Mouse (Mus musculus) midbrain, embryonic 14.5 days (tissue): ENCODE measurements around the gene Foxk1. TPM values are rescaled to one million over a fixed set of nuclear protein-coding genes. Genes with fewer than 3 reads are reported as not detected.
A peak's percentile ranks its signal among the peaks of the same experiment; 100 is the strongest.

ENCODE experiments used
- ATAC-seq: fragments of 200-750 bp; cut with Nextera tagmentation; 2 replicates; pipeline ENCODE4 v1.8.0; 2017; ENCODE audit warnings: moderate number of reproducible peaks, moderate library complexity; ENCODE audit not compliant: low FRiP score, low TSS enrichment
- DNase-seq: peaks from one replicate; pipeline ENCODE4 v3.0.0-alpha.2; 2015
- H3K27ac ChIP-seq: fragments of 300-500 bp; sonication (generic); replicated peaks from 2 replicates; pipeline ENCODE4 v1.5.1; 2014; ENCODE audit warnings: mild to moderate bottlenecking, low read depth, low read length, moderate library complexity
- H3K27me3 ChIP-seq: fragments of 300-500 bp; sonication (generic); 2 replicates; pipeline ENCODE4 v1.6.1; 2014; ENCODE audit warnings: low read length, control low read depth, mixed read lengths; ENCODE audit not compliant: control insufficient read depth, insufficient read depth
- H3K36me3 ChIP-seq: fragments of 300-500 bp; sonication (generic); 2 replicates; pipeline ENCODE4 v1.6.1; 2014; ENCODE audit warnings: low read length, control low read depth; ENCODE audit not compliant: control insufficient read depth, insufficient read depth
- H3K4me1 ChIP-seq: fragments of 300-500 bp; sonication (generic); 2 replicates; pipeline ENCODE4 v1.6.1; 2014; ENCODE audit warnings: mild to moderate bottlenecking, antibody characterized with exemption, low read length, control low read depth; ENCODE audit not compliant: control insufficient read depth, insufficient read depth
- H3K4me2 ChIP-seq: fragments of 300-500 bp; sonication (generic); 2 replicates; pipeline ENCODE4 v1.6.1; 2014; ENCODE audit warnings: mild to moderate bottlenecking, low read length, moderate library complexity
- H3K4me3 ChIP-seq: fragments of 300-500 bp; sonication (generic); replicated peaks from 2 replicates; pipeline ENCODE4 v1.5.1; 2014; ENCODE audit warnings: low read depth, low read length
- H3K9ac ChIP-seq: fragments of 300-500 bp; sonication (generic); replicated peaks from 2 replicates; pipeline ENCODE4 v1.6.1; 2014; ENCODE audit warnings: mild to moderate bottlenecking, low read length, moderate library complexity
- H3K9me3 ChIP-seq: fragments of 300-500 bp; sonication (generic); 2 replicates; pipeline ENCODE4 v1.6.1; 2016; ENCODE audit warnings: low read length, control low read depth, mixed read lengths; ENCODE audit not compliant: control insufficient read depth
- WGBS: fragments of 180-500 bp; shearing (Covaris S2); extraction: QIAGEN DNeasy Blood & Tissue Kit; methylation state at CpG from one replicate; pipeline ENCODE4 v1.1.7; 2014; 5-methylcytosine and 5-hydroxymethylcytosine counted together
- polyA plus RNA-seq: library from polyadenylated mRNA; unstranded; fragments of >200 nt; fragmentation: Nextera tagmentation; extraction: Ambion mirVana; gene quantifications from 2 replicates; pipeline ENCODE4 v1.2.1, GENCODE M21; 2014

Foxk1 gene
- polyA plus RNA-seq, 1 experiment from 2014 or later: 4.6 TPM

DNA sequence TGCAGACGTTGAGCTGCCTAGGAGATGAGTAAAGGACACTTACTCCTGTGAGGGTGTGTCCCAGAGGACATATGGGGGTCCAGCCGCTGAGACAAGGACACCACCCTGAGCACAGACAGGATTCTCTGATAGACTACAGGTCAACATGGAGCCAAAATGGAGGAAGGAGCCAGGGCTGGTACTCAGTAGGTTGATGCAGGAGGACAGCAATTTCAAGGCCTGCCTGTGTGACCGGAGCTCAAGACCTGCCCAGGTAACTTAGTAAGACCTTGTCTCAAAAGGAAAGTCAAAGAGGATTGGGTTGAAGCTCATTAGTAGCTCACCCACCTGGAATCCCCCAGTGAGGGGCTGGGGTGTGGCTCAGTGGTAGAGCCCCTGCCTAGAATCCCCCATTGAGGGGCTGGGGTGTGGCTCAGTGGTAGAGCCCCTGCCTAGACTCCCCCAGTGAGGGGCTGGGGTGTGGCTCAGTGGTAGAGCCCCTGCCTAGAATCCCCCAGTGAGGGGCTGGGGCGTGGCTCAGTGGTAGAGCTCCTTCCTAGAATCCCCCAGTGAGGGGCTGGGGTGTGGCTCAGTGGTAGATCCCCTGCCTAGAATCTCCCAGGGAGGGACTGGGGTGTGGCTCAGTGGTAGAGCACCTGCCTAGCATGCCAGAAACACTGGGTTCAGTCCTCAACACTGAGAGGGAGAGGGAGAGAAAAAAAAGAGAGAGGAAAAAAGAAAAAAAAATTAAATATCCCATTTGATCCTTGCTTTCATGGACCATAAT is 30.7 kb upstream of the Foxk1 start:
- Histone ChIP-seq H3K27me3 (no peaks in the 10 kb centered on the region), H3K9me3 (no peaks in the 10 kb centered on the region), H3K4me1 (peaks cover 25% of the 10 kb centered on the region), H3K9ac (no peak overlapping the region), H3K27ac (peak overlapping the region; percentile 87), H3K4me2 (no peak overlapping the region), H3K36me3 (no peaks in the 10 kb centered on the region), H3K4me3 (no peak overlapping the region)
- 86% methylated on average over 4 of the region's 4 CpGs for WGBS
- no peak for ATAC-seq
- DNase-seq: no peak

DNA sequence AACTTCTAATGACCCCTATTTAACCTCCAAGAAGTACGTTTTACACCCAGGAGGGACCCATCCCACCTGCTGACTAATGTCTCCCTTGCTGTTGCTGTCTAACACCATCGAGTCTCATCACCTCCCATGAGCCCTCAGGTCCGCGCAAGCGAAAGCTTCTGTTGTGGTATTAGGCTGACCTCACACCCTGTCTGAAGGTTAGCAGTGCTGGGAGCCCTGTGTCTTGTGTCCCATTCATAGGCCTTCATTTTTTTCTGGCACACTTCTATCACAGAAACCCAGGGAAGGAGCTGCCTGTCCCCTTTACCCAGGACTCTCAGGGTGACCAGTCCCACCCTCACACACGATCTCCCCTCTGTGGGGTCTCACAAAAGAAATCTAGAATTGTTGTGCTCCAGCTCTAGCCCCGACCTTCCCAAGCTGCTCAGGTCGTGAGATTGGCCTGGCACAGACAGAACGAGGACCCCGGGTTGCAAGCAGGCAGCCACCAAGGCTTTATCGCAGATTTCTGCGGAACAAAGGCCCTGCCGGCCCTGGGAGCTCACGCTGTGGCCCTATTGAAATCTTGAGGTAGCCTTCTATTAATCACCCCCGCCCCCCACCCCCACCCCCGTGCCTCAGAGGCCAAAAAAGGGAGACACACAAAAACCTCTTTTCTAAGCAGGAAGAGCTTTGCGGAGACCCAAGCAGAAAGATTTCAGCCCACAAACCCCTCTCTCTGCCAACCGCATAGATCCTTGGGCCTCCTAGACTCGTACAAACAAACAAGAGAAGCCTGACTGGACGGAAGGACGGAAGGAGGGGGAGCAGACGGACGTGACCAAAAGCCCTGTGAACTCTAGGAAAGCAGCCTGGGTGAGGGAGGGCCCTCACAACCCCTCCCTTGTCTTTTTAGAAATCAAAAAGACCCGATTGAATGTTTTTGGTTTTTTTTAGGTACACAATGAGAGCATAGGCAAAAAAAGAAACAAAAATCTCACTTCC is 29.8 kb upstream of the Foxk1 start:
- Histone ChIP-seq H3K9ac (peak overlapping the region; percentile 24; the same call in 1 of the 2 replicates), H3K9me3 (no peaks in the 10 kb centered on the region), H3K36me3 (no peaks in the 10 kb centered on the region), H3K4me1 (peaks cover 22% of the 10 kb centered on the region), H3K4me3 (no peak overlapping the region), H3K27me3 (no peaks in the 10 kb centered on the region), H3K27ac (peak overlapping the region; percentile 87), H3K4me2 (no peak overlapping the region)
- ATAC-seq: peak; percentile 15; the same call in 1 of the 2 replicates
- DNase-seq: peak; percentile 76
- 2% methylated on average over 24 of the region's 24 CpGs for whole genome bisulfite sequencing

DNA sequence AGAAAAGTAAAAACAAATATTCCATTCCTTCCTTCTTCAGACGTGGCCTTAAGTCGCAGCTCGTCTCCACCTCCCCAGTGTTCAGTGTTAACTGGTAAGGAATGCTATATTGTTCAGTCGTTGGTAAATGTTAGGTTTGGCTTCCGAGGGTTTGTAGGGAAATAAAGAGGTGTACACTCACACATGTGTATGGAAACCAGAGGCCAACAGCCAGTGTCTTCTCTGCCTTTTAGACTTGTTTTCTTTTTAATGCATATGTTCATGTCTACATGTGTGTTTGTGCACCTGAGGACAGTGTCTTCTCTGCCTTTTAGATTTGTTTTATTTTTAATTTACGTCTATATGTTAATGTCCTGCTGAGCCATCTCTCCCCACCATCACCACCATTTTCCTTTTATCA is 29.1 kb upstream of the Foxk1 start:
- no peak overlapping the region for H3K4me3 ChIP-seq
- no peaks in the 10 kb centered on the region for H3K9me3 ChIP-seq
- no peaks in the 10 kb centered on the region for H3K36me3 ChIP-seq
- no peaks in the 10 kb centered on the region for H3K27me3 ChIP-seq
- H3K27ac ChIP-seq: peak overlapping the region; percentile 87
- WGBS: 6% methylated on average over 6 of the region's 6 CpGs
- ATAC-seq (no peak), DNase-seq (no peak)
- no peak overlapping the region; the same call in 1 of the 2 replicates for H3K9ac ChIP-seq
- H3K4me2 ChIP-seq: no peak overlapping the region
- H3K4me1 ChIP-seq: peaks cover 18% of the 10 kb centered on the region

DNA sequence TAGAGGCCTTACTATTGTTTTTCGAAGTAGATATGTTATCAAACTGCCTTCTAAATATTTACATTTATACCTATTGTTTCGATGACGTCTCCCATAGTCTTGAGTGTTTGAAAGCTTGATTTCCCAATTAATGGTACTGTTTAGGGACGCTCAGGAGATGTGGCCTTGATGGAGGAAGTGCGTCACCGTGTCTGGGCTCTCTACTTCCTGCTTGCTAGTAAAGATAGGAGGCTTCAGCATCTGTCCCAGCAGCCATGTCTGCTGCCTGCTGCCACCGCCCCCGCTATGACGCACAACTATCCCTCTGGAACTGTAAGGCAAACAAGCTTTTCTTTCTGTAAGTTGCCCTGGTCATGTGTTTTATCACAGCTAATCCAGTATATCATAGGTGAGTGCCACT is 27.0 kb upstream of the Foxk1 start:
- Histone ChIP-seq H3K36me3 (no peaks in the 10 kb centered on the region), H3K27me3 (no peaks in the 10 kb centered on the region), H3K4me2 (no peak overlapping the region), H3K9me3 (no peaks in the 10 kb centered on the region), H3K4me1 (peaks cover 13% of the 10 kb centered on the region; the same call in 1 of the 2 replicates), H3K9ac (no peak overlapping the region), H3K27ac (no peak overlapping the region), H3K4me3 (no peak overlapping the region)
- DNase-seq (no peak), ATAC-seq (no peak)
- 96% methylated on average over 9 of the region's 9 CpGs for WGBS

DNA sequence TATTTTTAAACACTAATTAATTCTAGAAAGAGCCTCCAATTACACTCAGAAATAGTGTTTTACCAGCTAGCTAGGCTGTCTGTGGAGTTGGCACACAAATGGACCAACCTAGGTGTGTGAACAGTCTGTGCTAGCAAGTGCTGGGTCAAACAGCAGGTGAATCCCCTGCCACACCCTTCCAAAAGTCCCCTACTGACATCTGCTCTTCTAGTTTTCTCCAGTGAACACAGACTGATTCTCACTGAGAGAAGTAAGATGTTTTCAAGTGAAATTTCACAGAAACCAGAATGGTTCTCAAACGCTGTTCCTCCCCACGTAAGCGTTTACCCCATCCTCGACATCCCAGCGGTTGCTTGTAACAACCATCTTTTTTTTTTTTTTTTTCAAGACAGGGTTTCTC is 25.7 kb upstream of the Foxk1 start:
- no peak for ATAC-seq
- Histone ChIP-seq H3K9me3 (no peaks in the 10 kb centered on the region), H3K36me3 (no peaks in the 10 kb centered on the region), H3K27me3 (no peaks in the 10 kb centered on the region), H3K4me1 (peaks cover 13% of the 10 kb centered on the region; the same call in 1 of the 2 replicates), H3K9ac (no peak overlapping the region), H3K4me3 (no peak overlapping the region), H3K4me2 (no peak overlapping the region), H3K27ac (no peak overlapping the region)
- no peak for DNase-seq
- WGBS: 98% methylated on average over 5 of the region's 5 CpGs

DNA sequence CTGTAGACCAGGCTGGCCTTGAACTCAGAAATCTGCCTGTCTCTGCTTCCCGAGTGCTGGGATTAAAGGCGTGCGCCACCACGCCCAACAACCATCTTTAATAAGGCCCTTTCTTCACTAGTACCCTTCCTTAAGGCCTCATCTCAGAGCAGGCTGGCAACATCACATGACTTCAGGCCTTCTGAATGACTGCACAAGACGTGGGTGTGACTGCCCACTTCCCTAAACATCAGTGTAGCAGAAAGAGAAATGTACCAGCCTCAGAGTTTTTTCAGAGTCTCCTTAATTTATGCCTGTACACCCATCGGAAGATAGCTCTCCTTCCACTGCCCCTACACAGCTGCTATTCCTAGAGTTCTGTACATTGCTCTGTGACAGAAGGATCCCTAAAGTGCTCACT is 25.2 kb upstream of the Foxk1 start:
- 92% methylated on average over 6 of the region's 6 CpGs for WGBS
- no peak overlapping the region for H3K27ac ChIP-seq
- H3K9ac ChIP-seq: no peak overlapping the region
- DNase-seq: no peak
- H3K4me2 ChIP-seq: no peak overlapping the region
- H3K4me1 ChIP-seq: peaks cover 13% of the 10 kb centered on the region; the same call in 1 of the 2 replicates
- no peaks in the 10 kb centered on the region for H3K9me3 ChIP-seq
- H3K4me3 ChIP-seq: no peak overlapping the region
- no peak for ATAC-seq
- no peaks in the 10 kb centered on the region for H3K36me3 ChIP-seq
- H3K27me3 ChIP-seq: no peaks in the 10 kb centered on the region

DNA sequence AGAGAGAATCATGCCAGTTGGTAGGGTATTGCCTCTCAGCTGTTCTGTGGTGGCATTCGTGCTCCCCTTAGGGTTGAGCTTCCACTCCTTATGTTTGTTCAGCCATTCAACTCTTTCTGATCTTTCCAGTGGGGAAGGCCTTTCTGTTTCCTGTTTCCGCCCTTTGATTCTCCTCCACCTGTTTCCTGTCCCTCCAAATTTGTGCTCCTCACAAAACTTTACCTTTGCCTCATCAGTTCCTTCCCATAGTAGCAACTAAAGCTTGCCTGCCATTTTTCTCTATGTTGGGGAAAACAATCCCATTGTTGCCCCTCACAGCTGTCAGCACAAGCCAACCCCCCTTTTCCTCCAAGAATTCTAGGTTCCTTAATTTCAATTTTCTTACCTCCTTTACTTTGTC is 23.2 kb upstream of the Foxk1 start:
- H3K4me2 ChIP-seq: no peak overlapping the region
- no peak overlapping the region for H3K9ac ChIP-seq
- ATAC-seq (no peak), DNase-seq (no peak)
- no peak overlapping the region for H3K27ac ChIP-seq
- 82% methylated on average over 2 of the region's 2 CpGs for WGBS
- H3K4me1 ChIP-seq: no peaks in the 10 kb centered on the region
- H3K9me3 ChIP-seq: no peaks in the 10 kb centered on the region
- H3K27me3 ChIP-seq: no peaks in the 10 kb centered on the region
- H3K36me3 ChIP-seq: no peaks in the 10 kb centered on the region
- H3K4me3 ChIP-seq: no peak overlapping the region

DNA sequence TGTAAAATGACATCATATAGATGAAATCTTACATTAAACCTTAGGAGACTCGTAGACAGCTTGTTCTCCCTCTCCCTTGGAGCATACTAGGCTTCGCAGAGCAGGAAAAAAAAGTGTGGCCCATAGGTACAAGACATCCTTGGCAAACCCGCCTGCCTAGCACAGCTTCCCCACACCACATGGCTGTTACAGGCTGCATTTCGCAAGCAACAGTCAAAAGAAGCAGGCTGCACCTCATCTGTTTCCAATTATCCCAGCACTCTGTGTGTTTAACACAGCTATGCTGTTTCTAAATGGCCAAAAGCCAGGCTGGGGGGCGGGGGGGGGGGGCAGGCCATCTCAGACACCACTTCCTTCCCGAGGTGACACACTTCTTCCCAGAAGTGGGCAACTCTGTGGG is 20.8 kb upstream of the Foxk1 start:
- H3K27ac ChIP-seq: no peak overlapping the region
- WGBS: 73% methylated on average over 6 of the region's 6 CpGs
- no peaks in the 10 kb centered on the region for H3K36me3 ChIP-seq
- H3K9me3 ChIP-seq: no peaks in the 10 kb centered on the region
- H3K4me1 ChIP-seq: peaks cover 9% of the 10 kb centered on the region
- no peak overlapping the region for H3K4me3 ChIP-seq
- no peaks in the 10 kb centered on the region for H3K27me3 ChIP-seq
- DNase-seq (no peak), ATAC-seq (no peak)
- no peak overlapping the region for H3K4me2 ChIP-seq
- H3K9ac ChIP-seq: no peak overlapping the region
